Comparison of ENCODE assay signal across 21 mouse cellular contexts in genomic region chr6:23356141-23356540, GRCm38 (mm10).
DNase-seq lines count a peak whose midpoint lies in the region; ATAC-seq lines count a peak whose summit lies in the region.
"Had no signal": no experiment of that assay in that cellular context is flagged by ENCODE, and none has a peak within 500 bp of the region (broad histone marks: within the 10 kb centered on the region; RNA-seq: fewer than 3 reads in every experiment).

No protein-coding gene starts in this region.

- no peaks in the 10 kb centered on the region for H3K9me3 ChIP-seq in kidney, embryonic 16.5 days (ENCODE audit: low read length)
- H3K9me3 ChIP-seq: embryonic facial prominence, embryonic 13.5 days; embryonic facial prominence, embryonic 15.5 days; forebrain, embryonic 10.5 days; forebrain, embryonic 12.5 days; G1E had no signal

- H3K27ac ChIP-seq in kidney, embryonic 16.5 days (ENCODE audit: low read length) = no peak overlapping the region
- H3K27ac ChIP-seq: embryonic facial prominence, embryonic 13.5 days; embryonic facial prominence, embryonic 15.5 days; forebrain, embryonic 10.5 days; forebrain, embryonic 12.5 days had no signal

- H3K4me1 ChIP-seq in kidney, embryonic 16.5 days (ENCODE audit: insufficient read depth, low read length) = peaks cover 3% of the 10 kb centered on the region; the same call in 1 of the 2 replicates
- H3K4me1 ChIP-seq: embryonic facial prominence, embryonic 13.5 days; embryonic facial prominence, embryonic 15.5 days had no signal

- no peak overlapping the region for H3K4me3 ChIP-seq in kidney, embryonic 16.5 days (ENCODE audit: low read length)
- H3K4me3 ChIP-seq: embryonic facial prominence, embryonic 13.5 days; embryonic facial prominence, embryonic 15.5 days; erythroblast, embryonic 14.5 days; forebrain, embryonic 10.5 days; forebrain, embryonic 12.5 days had no signal

- no peak for ATAC-seq in kidney, embryonic 16.5 days (ENCODE audit: low FRiP score, low TSS enrichment)
- ATAC-seq: forebrain, embryonic 14.5 days; forebrain, embryonic 16.5 days had no signal

- no peaks in the 10 kb centered on the region for H3K27me3 ChIP-seq in kidney, embryonic 16.5 days (ENCODE audit: insufficient read depth, low read length)
- H3K27me3 ChIP-seq: embryonic facial prominence, embryonic 13.5 days; embryonic facial prominence, embryonic 15.5 days had no signal

- H3K9ac ChIP-seq in kidney, embryonic 16.5 days (replicated peaks; ENCODE audit: low read length) = no peak overlapping the region
- H3K9ac ChIP-seq: embryonic facial prominence, embryonic 13.5 days; embryonic facial prominence, embryonic 15.5 days; forebrain, embryonic 12.5 days had no signal

- peak; percentile 5 for DNase-seq in Muller cell, postnatal 12 days (ENCODE audit: inconsistent ontology term)
- DNase-seq in ZHBTc4 (ENCODE audit: low read depth, low spot score) = peak; percentile 72
- DNase-seq in frontal cortex, postnatal 10 days (ENCODE audit: low spot score in 2 of 2) = no peak
- DNase-seq in cerebellum, postnatal 36 days = no peak
- DNase-seq: adrenal gland, adult 2 months; adrenal gland, postnatal 10 days; adrenal gland, postnatal 25 days; cerebellum, adult 11-12 months; cerebellum, adult 9-10 months; cerebellum, postnatal 10 days; cerebellum, postnatal 25 days; embryo, embryonic 11 days had no signal

- no peaks in the 10 kb centered on the region for H3K36me3 ChIP-seq in kidney, embryonic 16.5 days (ENCODE audit: insufficient read depth, low read length)
- H3K36me3 ChIP-seq: embryonic facial prominence, embryonic 13.5 days; embryonic facial prominence, embryonic 15.5 days; forebrain, embryonic 10.5 days; forebrain, embryonic 12.5 days; G1E had no signal

- no peak overlapping the region for H3K4me2 ChIP-seq in kidney, embryonic 16.5 days (replicated peaks; ENCODE audit: low read depth, low read length)
- H3K4me2 ChIP-seq: embryonic facial prominence, embryonic 13.5 days; embryonic facial prominence, embryonic 15.5 days; forebrain, embryonic 12.5 days had no signal

- 60% methylated on average over 4 of the region's 4 CpGs for WGBS in kidney, embryonic 16.5 days

Comparison
In these comparisons a context has a peak if more than half of its experiments do, and no peak if none do; other contexts are left out.
1. DNase-seq: peak in Muller cell, postnatal 12 days (single experiment) and ZHBTc4 (single experiment); none in frontal cortex, postnatal 10 days (0 of 2) and cerebellum, postnatal 36 days (0 of 2).